16 mouse cellular contexts compared by ENCODE assay signal in genomic region chr5:140149298-140149697, GRCm38 (mm10).
A peak's percentile ranks its signal among the peaks of the same experiment; 100 is the strongest.
DNase-seq lines count a peak whose midpoint lies in the region; ATAC-seq and TF ChIP-seq lines count a peak whose summit lies in the region.
"Had no signal": no experiment of that assay in that cellular context is flagged by ENCODE, and none has a peak within 500 bp of the region (broad histone marks: within the 10 kb centered on the region; RNA-seq: fewer than 3 reads in every experiment).

No protein-coding gene starts in this region.

- H3K9me3 ChIP-seq in CH12.LX (replicated peaks; ENCODE audit: low read length): no peaks in the 10 kb centered on the region
- H3K9me3 ChIP-seq: embryonic facial prominence, embryonic 13.5 days; heart, embryonic 12.5 days; liver, embryonic 15.5 days had no signal

- H3K4me1 ChIP-seq in CH12.LX (ENCODE audit: control insufficient read depth in 1 of 2, insufficient read depth in 2 of 2): peaks cover 23 to 47% of the 10 kb centered on the region in 2 experiments

- TF ChIP-seq CTCF in CH12.LX (conservative IDR thresholded peaks at IDR 0.05 in 1 of 2, IDR thresholded peaks at IDR 0.05 in 1 of 2; ENCODE audit: low read depth in 2 of 2, low read length in 2 of 2): no peak

- intact Hi-C loops in left cerebral cortex, postnatal 14 days (cut with DNase I): no loop called here

- dilution Hi-C loops in CH12.LX (cut with MboI; ENCODE audit: extremely low pct_ligation_motif_present, extremely low pct_unique_long_range_greater_than_20kb, low sequenced_read_pairs): no loop called here

- peak; percentile 30 to 42 for DNase-seq in left cerebral cortex, postnatal 14 days (ENCODE audit: low spot score in 2 of 2)
- DNase-seq in left cerebral cortex, adult 11 months (ENCODE audit: low spot score): no peak
- DNase-seq in CH12.LX (ENCODE audit: extremely low read depth): peak; percentile 56
- peak; percentile 42 to 67 for DNase-seq in frontal cortex, postnatal 36 days (ENCODE audit: low spot score in 2 of 2)
- DNase-seq in adrenal gland, adult 18-20 months (ENCODE audit: low spot score in 2 of 2): no peak
- DNase-seq in kidney, adult 11 months: no peak
- DNase-seq in cerebellum, postnatal 10 days: no peak
- DNase-seq: adrenal gland, postnatal 25 days; cerebellum, adult 9-10 months; gastrocnemius, adult 2 months; kidney, adult 9 months had no signal

- H3K9ac ChIP-seq in CH12.LX (ENCODE audit: insufficient read depth, low read depth): no peak overlapping the region
- H3K9ac ChIP-seq: embryonic facial prominence, embryonic 13.5 days; heart, embryonic 12.5 days; hindbrain, embryonic 14.5 days; liver, embryonic 15.5 days had no signal

- no peaks in the 10 kb centered on the region for H3K27me3 ChIP-seq in CH12.LX (replicated peaks)
- H3K27me3 ChIP-seq: embryonic facial prominence, embryonic 13.5 days; heart, embryonic 12.5 days; liver, embryonic 15.5 days had no signal

- H3K27ac ChIP-seq in CH12.LX (ENCODE audit: insufficient read depth, low read depth): no peak overlapping the region
- H3K27ac ChIP-seq: embryonic facial prominence, embryonic 13.5 days; gastrocnemius, adult 2 months; hindbrain, embryonic 14.5 days; liver, embryonic 15.5 days had no signal

- in situ Hi-C loops in CH12.LX (cut with MboI; ENCODE audit: low pct_ligation_motif_present, low pct_unique_long_range_greater_than_20kb, low sequenced_read_pairs): no loop called here

- H3K79me2 ChIP-seq in CH12.LX (replicated peaks; ENCODE audit: control insufficient read depth, extremely low read depth, insufficient read depth, poor library complexity, severe bottlenecking): no peaks in the 10 kb centered on the region

- TF ChIP-seq POLR2A in CH12.LX (IDR thresholded peaks at IDR 0.05; ENCODE audit: low read depth, low read length): no peak

- peak; percentile 30; the same call in 1 of the 2 replicates for TF ChIP-seq EP300 in CH12.LX (IDR thresholded peaks at IDR 0.05; ENCODE audit: low read length)

- no peak overlapping the region for H3K4me3 ChIP-seq in CH12.LX (replicated peaks in 1 of 3; ENCODE audit: low read depth in 2 of 3, low read length in 2 of 3, poor library complexity in 1 of 3)
- H3K4me3 ChIP-seq: embryonic facial prominence, embryonic 13.5 days; gastrocnemius, adult 2 months; heart, embryonic 12.5 days; liver, embryonic 15.5 days had no signal

- H3K36me3 ChIP-seq in CH12.LX (replicated peaks in 1 of 2; ENCODE audit: control insufficient read depth in 1 of 2, insufficient read depth in 1 of 2, low read length in 1 of 2): peaks cover 0 to 17% of the 10 kb centered on the region in 2 experiments
- H3K36me3 ChIP-seq: embryonic facial prominence, embryonic 13.5 days; heart, embryonic 12.5 days; liver, embryonic 15.5 days had no signal

- H3K4me2 ChIP-seq in CH12.LX (ENCODE audit: insufficient read depth, low read depth, poor library complexity, severe bottlenecking): no peak overlapping the region
- H3K4me2 ChIP-seq: embryonic facial prominence, embryonic 13.5 days; heart, embryonic 12.5 days; hindbrain, embryonic 14.5 days; liver, embryonic 15.5 days had no signal

- ATAC-seq in megakaryocyte progenitor cell, adult 5-6 weeks (replicated peaks; ENCODE audit: poor library complexity): peak; percentile 77

- TF ChIP-seq RAD21 in CH12.LX (IDR thresholded peaks at IDR 0.05; ENCODE audit: low read depth, low read length): no peak

TF ChIP-seq in CH12.LX, 34 proteins besides CTCF, POLR2A, EP300 and RAD21:
- TF ChIP-seq CHD2 (IDR thresholded peaks at IDR 0.05; ENCODE audit: low read length) (0 out of 2 replicates have a peak, but pooled peaks have one; percentile 34), MAFK (IDR thresholded peaks at IDR 0.05; ENCODE audit: insufficient replicate concordance, low read length) (0 out of 2 replicates have a peak, but pooled peaks have one; percentile 16), SMC3 (IDR thresholded peaks at IDR 0.05; ENCODE audit: low read depth, low read length) (no peak), ETS1 (conservative IDR thresholded peaks at IDR 0.05; ENCODE audit: low read depth, low read length) (0 out of 2 replicates have a peak, but pooled peaks have one; percentile 9), JUND (conservative IDR thresholded peaks at IDR 0.05; ENCODE audit: low read depth, low read length) (no peak)

Comparison
In these comparisons a context has a peak if more than half of its experiments do, and no peak if none do; other contexts are left out.
1. DNase-seq: peak in left cerebral cortex, postnatal 14 days (2 of 2), CH12.LX (single experiment) and frontal cortex, postnatal 36 days (2 of 2); none in left cerebral cortex, adult 11 months (single experiment), adrenal gland, adult 18-20 months (0 of 2), kidney, adult 11 months (single experiment) and cerebellum, postnatal 10 days (0 of 2).